Mouse (Mus musculus): ENCODE measurements around the gene Rundc3b. TPM values are rescaled to one million over a fixed set of nuclear protein-coding genes. Genes with fewer than 3 reads are reported as not detected.
A peak's percentile ranks its signal among the peaks of the same experiment; 100 is the strongest.

Gene Rundc3b
- polyA plus RNA-seq, 1 experiment, result 0.50 TPM

- H3K4me1 ChIP-seq (ENCODE audit: control insufficient read depth, insufficient read depth, low read length), result no peaks in the 10 kb centered on the region
- no peak for TF ChIP-seq CTCF (IDR thresholded peaks at IDR 0.05; ENCODE audit: low read depth, low read length)
- TF ChIP-seq POLR2A (IDR thresholded peaks at IDR 0.05; ENCODE audit: borderline replicate concordance, low read depth, low read length), result no peak
- no peak overlapping the region for H3K27ac ChIP-seq (ENCODE audit: insufficient read depth, low read depth, low read length)
- H3K4me3 ChIP-seq (ENCODE audit: insufficient read depth, low read length), result no peak overlapping the region
Measured at GRCm38 (mm10) chr5:8634489-8634975, 11.8 kb upstream of the Rundc3b start.

GRCm38 (mm10) chr5:8632901-8633300, 10.1 kb upstream of the Rundc3b start:
- no peak overlapping the region for H3K27ac ChIP-seq (ENCODE audit: insufficient read depth, low read depth, low read length)
- no peak overlapping the region for H3K4me3 ChIP-seq (ENCODE audit: insufficient read depth, low read length)
- no peak for TF ChIP-seq POLR2A (IDR thresholded peaks at IDR 0.05; ENCODE audit: borderline replicate concordance, low read depth, low read length)
- TF ChIP-seq CTCF (IDR thresholded peaks at IDR 0.05; ENCODE audit: low read depth, low read length), result no peak
- no peaks in the 10 kb centered on the region for H3K4me1 ChIP-seq (ENCODE audit: control insufficient read depth, insufficient read depth, low read length)

GRCm38 (mm10) chr5:8622071-8622595, 619 bp downstream of the Rundc3b start:
- H3K27ac ChIP-seq (ENCODE audit: insufficient read depth, low read depth, low read length), result no peak overlapping the region
- no peak for TF ChIP-seq POLR2A (IDR thresholded peaks at IDR 0.05; ENCODE audit: borderline replicate concordance, low read depth, low read length)
- no peak for TF ChIP-seq CTCF (IDR thresholded peaks at IDR 0.05; ENCODE audit: low read depth, low read length)
- H3K4me1 ChIP-seq (ENCODE audit: control insufficient read depth, insufficient read depth, low read length), result no peaks in the 10 kb centered on the region
- peak overlapping the region; percentile 93 for H3K4me3 ChIP-seq (ENCODE audit: insufficient read depth, low read length)

GRCm38 (mm10) chr5:8571118-8571517, 51.6 kb downstream of the Rundc3b start:
- TF ChIP-seq CTCF (IDR thresholded peaks at IDR 0.05; ENCODE audit: low read depth, low read length), result no peak
- no peak for TF ChIP-seq POLR2A (IDR thresholded peaks at IDR 0.05; ENCODE audit: borderline replicate concordance, low read depth, low read length)
- H3K27ac ChIP-seq (ENCODE audit: insufficient read depth, low read depth, low read length), result no peak overlapping the region
- no peak overlapping the region for H3K4me3 ChIP-seq (ENCODE audit: insufficient read depth, low read length)

GRCm38 (mm10) chr5:8566867-8567266, 55.9 kb downstream of the Rundc3b start:
- TF ChIP-seq POLR2A (IDR thresholded peaks at IDR 0.05; ENCODE audit: borderline replicate concordance, low read depth, low read length) (no peak), CTCF (IDR thresholded peaks at IDR 0.05; ENCODE audit: low read depth, low read length) (no peak)
- Histone ChIP-seq H3K4me3 (ENCODE audit: insufficient read depth, low read length) (no peak overlapping the region), H3K27ac (ENCODE audit: insufficient read depth, low read depth, low read length) (no peak overlapping the region), H3K4me1 (ENCODE audit: control insufficient read depth, insufficient read depth, low read length) (no peaks in the 10 kb centered on the region)

More at GRCm38 (mm10) chr5:8571118-8571517, 51.6 kb downstream of the Rundc3b start:
- H3K4me1 ChIP-seq (ENCODE audit: control insufficient read depth, insufficient read depth, low read length), result peaks cover 4% of the 10 kb centered on the region

GRCm38 (mm10) chr5:8544512-8544911, 78.2 kb downstream of the Rundc3b start:
- peaks cover 3% of the 10 kb centered on the region; the same call in 1 of the 2 replicates for H3K4me1 ChIP-seq (ENCODE audit: control insufficient read depth, insufficient read depth, low read length)
- TF ChIP-seq CTCF (IDR thresholded peaks at IDR 0.05; ENCODE audit: low read depth, low read length) (no peak), POLR2A (IDR thresholded peaks at IDR 0.05; ENCODE audit: borderline replicate concordance, low read depth, low read length) (no peak)
- H3K4me3 ChIP-seq (ENCODE audit: insufficient read depth, low read length), result no peak overlapping the region
- H3K27ac ChIP-seq (ENCODE audit: insufficient read depth, low read depth, low read length), result no peak overlapping the region

- no peak overlapping the region for H3K4me3 ChIP-seq (ENCODE audit: insufficient read depth, low read length)
- peaks cover 3% of the 10 kb centered on the region; the same call in 1 of the 2 replicates for H3K4me1 ChIP-seq (ENCODE audit: control insufficient read depth, insufficient read depth, low read length)
- no peak for TF ChIP-seq POLR2A (IDR thresholded peaks at IDR 0.05; ENCODE audit: borderline replicate concordance, low read depth, low read length)
- no peak overlapping the region for H3K27ac ChIP-seq (ENCODE audit: insufficient read depth, low read depth, low read length)
Measured at GRCm38 (mm10) chr5:8542631-8543207, 80.0 kb downstream of the Rundc3b start.

- no peak for TF ChIP-seq POLR2A (IDR thresholded peaks at IDR 0.05; ENCODE audit: borderline replicate concordance, low read depth, low read length)
- no peak for TF ChIP-seq CTCF (IDR thresholded peaks at IDR 0.05; ENCODE audit: low read depth, low read length)
- Histone ChIP-seq H3K4me3 (ENCODE audit: insufficient read depth, low read length) (no peak overlapping the region), H3K27ac (ENCODE audit: insufficient read depth, low read depth, low read length) (no peak overlapping the region), H3K4me1 (ENCODE audit: control insufficient read depth, insufficient read depth, low read length) (peaks cover 3% of the 10 kb centered on the region; the same call in 1 of the 2 replicates)
Measured at GRCm38 (mm10) chr5:8541120-8542117, 81.3 kb downstream of the Rundc3b start.

- TF ChIP-seq CTCF (IDR thresholded peaks at IDR 0.05; ENCODE audit: low read depth, low read length) (no peak), POLR2A (IDR thresholded peaks at IDR 0.05; ENCODE audit: borderline replicate concordance, low read depth, low read length) (no peak)
- H3K4me1 ChIP-seq (ENCODE audit: control insufficient read depth, insufficient read depth, low read length), result no peaks in the 10 kb centered on the region
- H3K4me3 ChIP-seq (ENCODE audit: insufficient read depth, low read length), result no peak overlapping the region
- H3K27ac ChIP-seq (ENCODE audit: insufficient read depth, low read depth, low read length), result no peak overlapping the region
Measured at GRCm38 (mm10) chr5:8519006-8519405, 103.7 kb downstream of the Rundc3b start.

Measured in bone marrow macrophage, adult 2 months (primary cell).